ENCODE assay signal across 11 mouse cellular contexts in genomic region chr11:22458951-22459703, GRCm38 (mm10). TPM values are rescaled to one million over a fixed set of nuclear protein-coding genes. Genes with fewer than 3 reads are reported as not detected.
DNase-seq lines count a peak whose midpoint lies in the region; ATAC-seq and TF ChIP-seq lines count a peak whose summit lies in the region.
"Had no signal": no experiment of that assay in that cellular context is flagged by ENCODE, and none has a peak within 500 bp of the region (broad histone marks: within the 10 kb centered on the region; RNA-seq: fewer than 3 reads in every experiment).

No protein-coding gene starts in this region.

- TF ChIP-seq POLR2A in brain, embryonic 14.5 days (IDR thresholded peaks at IDR 0.05; ENCODE audit: borderline replicate concordance, extremely low read depth, insufficient read depth, insufficient read length, poor library complexity, severe bottlenecking) = no peak

- no peak overlapping the region for H3K9ac ChIP-seq in forebrain, postnatal 0 days
- H3K9ac ChIP-seq in midbrain, embryonic 13.5 days (replicated peaks) = no peak overlapping the region
- H3K9ac ChIP-seq: heart, embryonic 15.5 days had no signal

- H3K27me3 ChIP-seq in forebrain, postnatal 0 days (ENCODE audit: insufficient read depth, low read length) = no peaks in the 10 kb centered on the region
- no peaks in the 10 kb centered on the region for H3K27me3 ChIP-seq in midbrain, embryonic 13.5 days
- H3K27me3 ChIP-seq: heart, embryonic 15.5 days had no signal

- no peaks in the 10 kb centered on the region for H3K9me3 ChIP-seq in forebrain, postnatal 0 days (ENCODE audit: low read length)
- H3K9me3 ChIP-seq in midbrain, embryonic 13.5 days = no peaks in the 10 kb centered on the region
- H3K9me3 ChIP-seq: heart, embryonic 15.5 days had no signal

- WGBS in forebrain, postnatal 0 days = 34% methylated on average over 5 of the region's 5 CpGs
- 52% methylated on average over 5 of the region's 5 CpGs for WGBS in midbrain, embryonic 13.5 days

- H3K27ac ChIP-seq in layer of hippocampus, adult 2 months = no peak overlapping the region
- peak overlapping the region; percentile 15; the same call in 1 of the 2 replicates for H3K27ac ChIP-seq in forebrain, postnatal 0 days (ENCODE audit: low read depth, low read length)
- no peak overlapping the region for H3K27ac ChIP-seq in midbrain, embryonic 13.5 days
- H3K27ac ChIP-seq: heart, embryonic 15.5 days had no signal

- H3K4me2 ChIP-seq in forebrain, postnatal 0 days (ENCODE audit: low read depth) = no peak overlapping the region
- H3K4me2 ChIP-seq in midbrain, embryonic 13.5 days (replicated peaks) = no peak overlapping the region
- H3K4me2 ChIP-seq: heart, embryonic 15.5 days had no signal

- peak; percentile 31 for TF ChIP-seq CTCF in layer of hippocampus, adult 2 months (conservative IDR thresholded peaks at IDR 0.05)
- TF ChIP-seq CTCF in brain, embryonic 14.5 days (IDR thresholded peaks at IDR 0.05; ENCODE audit: borderline replicate concordance, extremely low read depth, insufficient read depth, insufficient read length) = no peak
- TF ChIP-seq CTCF in forebrain, postnatal 0 days (IDR thresholded peaks at IDR 0.05; ENCODE audit: low read depth) = 0 out of 2 replicates have a peak, but pooled peaks have one; percentile 3

- H3K36me3 ChIP-seq in forebrain, postnatal 0 days (ENCODE audit: insufficient read depth) = no peaks in the 10 kb centered on the region
- H3K36me3 ChIP-seq in midbrain, embryonic 13.5 days = no peaks in the 10 kb centered on the region
- H3K36me3 ChIP-seq: heart, embryonic 15.5 days had no signal

- no peak for DNase-seq in layer of hippocampus, adult 2 months (ENCODE audit: low spot score in 2 of 2)
- DNase-seq in layer of hippocampus, adult 9-10 months (ENCODE audit: low spot score) = no peak
- peak; percentile 88 for DNase-seq in brain, embryonic 14.5 days (ENCODE audit: low read depth)
- DNase-seq in forebrain, postnatal 0 days = peak; percentile 64
- DNase-seq in MN1 (ENCODE audit: low spot score) = no peak
- DNase-seq in kidney, postnatal 4 days = no peak
- DNase-seq: adrenal gland, postnatal 25 days; kidney, postnatal 10 days; thymus, postnatal 25 days had no signal

- H3K4me3 ChIP-seq in layer of hippocampus, adult 2 months = no peak overlapping the region
- H3K4me3 ChIP-seq in forebrain, postnatal 0 days (ENCODE audit: low read depth, low read length) = no peak overlapping the region
- H3K4me3 ChIP-seq in midbrain, embryonic 13.5 days (replicated peaks) = no peak overlapping the region
- H3K4me3 ChIP-seq: heart, embryonic 15.5 days had no signal

- peak; percentile 90 for ATAC-seq in forebrain, postnatal 0 days
- ATAC-seq in midbrain, embryonic 13.5 days = peak; percentile 86

- H3K4me1 ChIP-seq in forebrain, postnatal 0 days (ENCODE audit: insufficient read depth) = no peaks in the 10 kb centered on the region
- H3K4me1 ChIP-seq in midbrain, embryonic 13.5 days (replicated peaks) = 0 out of 2 replicates have a peak, but pooled peaks cover 7% of the 10 kb centered on the region
- H3K4me1 ChIP-seq: heart, embryonic 15.5 days had no signal

RNA-seq across cellular contexts. Expression of gene Tmem17, which starts 52.8 kb away (rescaled TPM):
- 1 to 10 TPM; 4.6 to 6.1 TPM for total RNA-seq in layer of hippocampus, adult 2 months (2021)
- 13.5 and 14.4 TPM in 2 replicates for polyA plus RNA-seq in brain, embryonic 14.5 days (2012; rRNA removed)
- 23.3 and 25.2 TPM in 2 replicates for total RNA-seq in forebrain, postnatal 0 days (2014; rRNA removed)
- 19.4 and 21.3 TPM in 2 replicates for polyA plus RNA-seq in forebrain, postnatal 0 days (2015; fragmentation: Nextera tagmentation; extraction: Ambion mirVana)
- 20.4 and 20.8 TPM in 2 replicates for polyA plus RNA-seq in midbrain, embryonic 13.5 days (2015; fragmentation: Nextera tagmentation; extraction: Ambion mirVana)

Comparison
In these comparisons a context has a peak if more than half of its experiments do, and no peak if none do; other contexts are left out.
1. DNase-seq: peak in brain, embryonic 14.5 days (single experiment) and forebrain, postnatal 0 days (single experiment); none in layer of hippocampus, adult 2 months (0 of 2), layer of hippocampus, adult 9-10 months (single experiment), MN1 (single experiment) and kidney, postnatal 4 days (0 of 2).